Comparison of ENCODE assay signal across 10 mouse cellular contexts in genomic region chr13:60672882-60673675, GRCm38 (mm10).
A peak's percentile ranks its signal among the peaks of the same experiment; 100 is the strongest.
DNase-seq lines count a peak whose midpoint lies in the region; ATAC-seq and TF ChIP-seq lines count a peak whose summit lies in the region.
"Had no signal": no experiment of that assay in that cellular context is flagged by ENCODE, and none has a peak within 500 bp of the region (broad histone marks: within the 10 kb centered on the region; RNA-seq: fewer than 3 reads in every experiment).

No protein-coding gene starts in this region.

- no peaks in the 10 kb centered on the region for H3K27me3 ChIP-seq in lung, embryonic 16.5 days (ENCODE audit: control insufficient read depth, insufficient read depth, low read depth, low read length)
- H3K27me3 ChIP-seq in forebrain, embryonic 13.5 days = no peaks in the 10 kb centered on the region
- H3K27me3 ChIP-seq: embryonic facial prominence, embryonic 13.5 days had no signal

- no peak for TF ChIP-seq CTCF in layer of hippocampus, adult 2 months (conservative IDR thresholded peaks at IDR 0.05)

- no peak overlapping the region for H3K4me2 ChIP-seq in lung, embryonic 16.5 days (ENCODE audit: low read depth, low read length)
- H3K4me2 ChIP-seq in forebrain, embryonic 13.5 days = no peak overlapping the region
- H3K4me2 ChIP-seq: embryonic facial prominence, embryonic 13.5 days had no signal

- peak; percentile 91 for ATAC-seq in erythroid progenitor cell, adult 5-6 weeks (replicated peaks; ENCODE audit: low FRiP score, poor library complexity, severe bottlenecking)
- no peak for ATAC-seq in lung, embryonic 16.5 days (ENCODE audit: low read depth)
- no peak for ATAC-seq in forebrain, embryonic 13.5 days

- H3K9ac ChIP-seq in lung, embryonic 16.5 days (ENCODE audit: low read length) = no peak overlapping the region
- no peak overlapping the region for H3K9ac ChIP-seq in forebrain, embryonic 13.5 days
- H3K9ac ChIP-seq: embryonic facial prominence, embryonic 13.5 days had no signal

- peaks cover 58% of the 10 kb centered on the region for H3K4me1 ChIP-seq in lung, embryonic 16.5 days (replicated peaks; ENCODE audit: control insufficient read depth, insufficient read depth, low read length)
- H3K4me1 ChIP-seq in forebrain, embryonic 13.5 days = no peaks in the 10 kb centered on the region

- 70% methylated on average over 11 of the region's 11 CpGs for WGBS in lung, embryonic 16.5 days
- WGBS in forebrain, embryonic 13.5 days = 92% methylated on average over 11 of the region's 11 CpGs

- H3K9me3 ChIP-seq in lung, embryonic 16.5 days (ENCODE audit: control insufficient read depth, low read length) = no peaks in the 10 kb centered on the region; the same call in 1 of the 2 replicates
- no peaks in the 10 kb centered on the region for H3K9me3 ChIP-seq in forebrain, embryonic 13.5 days (replicated peaks)
- H3K9me3 ChIP-seq: embryonic facial prominence, embryonic 13.5 days had no signal

- H3K36me3 ChIP-seq in lung, embryonic 16.5 days (ENCODE audit: control insufficient read depth, insufficient read depth, low read length) = peaks cover 3% of the 10 kb centered on the region; the same call in 1 of the 2 replicates
- no peaks in the 10 kb centered on the region for H3K36me3 ChIP-seq in forebrain, embryonic 13.5 days (ENCODE audit: poor library complexity, severe bottlenecking)

- DNase-seq in layer of hippocampus, adult 2 months (ENCODE audit: low spot score in 2 of 2) = no peak
- DNase-seq in layer of hippocampus, adult 11-12 months (ENCODE audit: low spot score) = no peak
- DNase-seq in spleen, postnatal 4 days (ENCODE audit: low spot score in 2 of 2) = peak; percentile 40 to 68
- DNase-seq in gastrocnemius, adult 18-20 months (ENCODE audit: low spot score) = no peak
- no peak for DNase-seq in frontal cortex, postnatal 25 days (ENCODE audit: low spot score in 2 of 2)
- DNase-seq: kidney, postnatal 36 days had no signal

- no peak overlapping the region for H3K4me3 ChIP-seq in layer of hippocampus, adult 2 months
- no peak overlapping the region for H3K4me3 ChIP-seq in lung, embryonic 16.5 days (ENCODE audit: low read length)
- no peak overlapping the region for H3K4me3 ChIP-seq in forebrain, embryonic 13.5 days
- H3K4me3 ChIP-seq: embryonic facial prominence, embryonic 13.5 days had no signal

- peak overlapping the region; percentile 53; the same call in 1 of the 2 replicates for H3K27ac ChIP-seq in layer of hippocampus, adult 2 months
- H3K27ac ChIP-seq in lung, embryonic 16.5 days (ENCODE audit: low read length) = peak overlapping the region; percentile 92
- no peak overlapping the region for H3K27ac ChIP-seq in forebrain, embryonic 13.5 days
- H3K27ac ChIP-seq: embryonic facial prominence, embryonic 13.5 days had no signal

Comparison
In these comparisons a context has a peak if more than half of its experiments do, and no peak if none do; other contexts are left out.
1. DNase-seq: peak in spleen, postnatal 4 days (2 of 2); none in layer of hippocampus, adult 2 months (0 of 2), layer of hippocampus, adult 11-12 months (single experiment), gastrocnemius, adult 18-20 months (single experiment) and frontal cortex, postnatal 25 days (0 of 2).